In the genomic region with DNA sequence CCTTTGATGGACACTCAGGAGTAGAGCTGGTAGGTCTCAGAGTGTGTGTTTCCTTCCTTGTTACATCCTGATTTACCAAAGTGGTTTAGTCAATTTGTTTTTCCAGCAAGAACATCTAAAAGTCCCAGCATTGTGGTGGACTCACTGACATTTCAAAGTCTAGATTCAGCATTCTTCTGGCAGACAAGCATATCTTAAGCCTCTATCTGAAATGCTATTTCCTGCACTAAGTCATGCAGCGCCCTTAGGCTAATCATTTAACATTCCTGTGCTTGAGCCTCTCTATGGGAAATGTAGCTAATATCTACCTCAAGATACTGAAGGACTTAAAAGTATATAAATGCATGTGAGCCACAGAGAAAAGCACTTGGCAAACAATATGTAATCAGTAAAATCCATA, we compare ENCODE assay signal across 12 mouse cellular contexts.
"Had no signal": no experiment of that assay in that cellular context is flagged by ENCODE, and none has a peak within 500 bp of the region (broad histone marks: within the 10 kb centered on the region; RNA-seq: fewer than 3 reads in every experiment).

No protein-coding gene starts in this region.

- H3K27ac ChIP-seq: limb, embryonic 12.5 days; liver, embryonic 14.5 days; midbrain, embryonic 15.5 days; neural tube, embryonic 12.5 days; stomach, embryonic 15.5 days had no signal

- H3K9ac ChIP-seq: limb, embryonic 12.5 days; liver, embryonic 14.5 days; midbrain, embryonic 15.5 days; neural tube, embryonic 12.5 days; stomach, embryonic 15.5 days had no signal

- H3K36me3 ChIP-seq: limb, embryonic 12.5 days; midbrain, embryonic 15.5 days; neural tube, embryonic 12.5 days; stomach, embryonic 15.5 days had no signal

- DNase-seq: kidney, postnatal 10 days; layer of hippocampus, adult 9-11 months; layer of hippocampus, postnatal 36 days; lung, adult 18-20 months; right cerebral cortex, postnatal 14 days; thymus, adult 2 months; thymus, postnatal 25 days had no signal

- H3K4me3 ChIP-seq: limb, embryonic 12.5 days; midbrain, embryonic 15.5 days; neural tube, embryonic 12.5 days; stomach, embryonic 15.5 days had no signal

- H3K4me2 ChIP-seq: limb, embryonic 12.5 days; midbrain, embryonic 15.5 days; neural tube, embryonic 12.5 days; stomach, embryonic 15.5 days had no signal

- H3K4me1 ChIP-seq: limb, embryonic 12.5 days; neural tube, embryonic 12.5 days; stomach, embryonic 15.5 days had no signal

- H3K9me3 ChIP-seq: limb, embryonic 12.5 days; midbrain, embryonic 15.5 days; neural tube, embryonic 12.5 days; stomach, embryonic 15.5 days had no signal

- ATAC-seq: midbrain, embryonic 15.5 days had no signal

- H3K27me3 ChIP-seq: limb, embryonic 12.5 days; midbrain, embryonic 15.5 days; neural tube, embryonic 12.5 days; stomach, embryonic 15.5 days had no signal
